Mouse (Mus musculus): ENCODE results near the gene Rab6b.

DNA sequence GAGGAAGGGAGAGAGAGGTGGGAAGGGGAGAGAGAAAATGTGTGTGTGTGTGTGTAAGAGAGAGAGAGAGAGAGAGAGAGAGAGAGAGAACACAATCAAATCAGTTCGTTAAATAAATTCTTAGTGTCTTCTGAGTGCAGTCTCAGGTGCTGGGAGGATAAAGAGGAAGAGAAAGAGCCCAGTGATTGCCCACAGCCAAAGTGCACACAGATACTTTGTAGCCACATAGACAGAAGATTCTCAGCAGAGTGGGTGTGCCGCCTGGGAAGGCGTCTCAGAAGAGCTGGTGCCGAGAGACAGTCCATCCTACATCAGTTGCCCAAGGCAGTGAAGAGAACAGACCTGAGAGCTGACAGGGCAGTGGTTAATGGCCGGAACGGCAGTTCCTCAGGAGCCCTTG, 102.7 kb downstream of the Rab6b start:
- no peak for TF ChIP-seq CTCF (IDR thresholded peaks at IDR 0.05; ENCODE audit: control insufficient read depth, insufficient read depth, insufficient read length)
- TF ChIP-seq USF1 (IDR thresholded peaks at IDR 0.05; ENCODE audit: low read depth) = no peak
- no peak for TF ChIP-seq FOSL1 (IDR thresholded peaks at IDR 0.05; ENCODE audit: insufficient read depth, low read length, poor library complexity, severe bottlenecking)
- no peak for TF ChIP-seq CEBPB (IDR thresholded peaks at IDR 0.05; ENCODE audit: low read depth)

Data from C2C12 (cell line).